Comparison of ENCODE assay signal across 9 mouse cellular contexts in the genomic region with DNA sequence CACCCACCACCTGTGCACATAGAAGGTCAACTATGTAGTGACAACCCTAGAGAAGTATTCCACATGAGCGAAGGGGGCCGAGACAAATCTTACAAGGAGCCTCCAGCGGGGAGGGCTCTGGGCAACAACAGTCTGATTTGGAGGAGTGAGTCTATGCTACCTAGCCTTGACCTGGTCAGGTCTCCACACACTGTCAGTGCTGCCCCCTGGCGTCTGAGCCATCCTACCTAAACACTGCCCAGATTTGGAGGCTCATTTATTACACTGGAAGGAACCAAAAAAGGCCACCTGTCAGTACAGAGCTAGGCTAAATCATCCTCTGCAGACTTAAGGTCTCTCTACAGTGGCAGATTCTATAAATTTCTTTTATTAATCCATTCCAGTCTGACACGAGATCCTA. TPM values are rescaled to one million over a fixed set of nuclear protein-coding genes. Genes with fewer than 3 reads are reported as not detected.
DNase-seq lines count a peak whose midpoint lies in the region; ATAC-seq and TF ChIP-seq lines count a peak whose summit lies in the region.
"Had no signal": no experiment of that assay in that cellular context is flagged by ENCODE, and none has a peak within 500 bp of the region (broad histone marks: within the 10 kb centered on the region; RNA-seq: fewer than 3 reads in every experiment).

No protein-coding gene starts in this region.

- TF ChIP-seq RAD21 in CH12.LX (IDR thresholded peaks at IDR 0.05; ENCODE audit: low read depth, low read length): peak; percentile 26

- H3K4me1 ChIP-seq in CH12.LX (ENCODE audit: control insufficient read depth in 1 of 2, insufficient read depth in 2 of 2): no peaks in the 10 kb centered on the region
- H3K4me1 ChIP-seq in forebrain, postnatal 0 days (ENCODE audit: insufficient read depth): no peaks in the 10 kb centered on the region
- no peaks in the 10 kb centered on the region for H3K4me1 ChIP-seq in kidney, embryonic 14.5 days (ENCODE audit: control insufficient read depth, insufficient read depth, low read length)
- H3K4me1 ChIP-seq: liver, embryonic 15.5 days had no signal

- peak; percentile 50 for DNase-seq in heart, adult 8-10 months (ENCODE audit: low spot score)
- DNase-seq in heart, postnatal 25 days (ENCODE audit: low spot score): no peak
- DNase-seq in CH12.LX (ENCODE audit: extremely low read depth): peak; percentile 48
- DNase-seq in c-Kit-positive CD71-negative TER-119-negative erythroid progenitor cells, embryonic 14.5 days (ENCODE audit: low read depth): peak; percentile 24
- DNase-seq in forebrain, postnatal 0 days: peak; percentile 21
- peak; percentile 62 for DNase-seq in thymus, postnatal 14 days

- H3K4me2 ChIP-seq in CH12.LX (ENCODE audit: insufficient read depth, low read depth, poor library complexity, severe bottlenecking): no peak overlapping the region
- no peak overlapping the region for H3K4me2 ChIP-seq in forebrain, postnatal 0 days (ENCODE audit: low read depth)
- H3K4me2 ChIP-seq in kidney, embryonic 14.5 days (replicated peaks; ENCODE audit: low read depth, low read length): no peak overlapping the region
- H3K4me2 ChIP-seq: liver, embryonic 15.5 days had no signal

- no peaks in the 10 kb centered on the region for H3K27me3 ChIP-seq in CH12.LX (replicated peaks)
- H3K27me3 ChIP-seq in forebrain, postnatal 0 days (ENCODE audit: insufficient read depth, low read length): no peaks in the 10 kb centered on the region
- H3K27me3 ChIP-seq in kidney, embryonic 14.5 days (ENCODE audit: control insufficient read depth, insufficient read depth, low read length): no peaks in the 10 kb centered on the region
- H3K27me3 ChIP-seq: liver, embryonic 15.5 days had no signal

- H3K36me3 ChIP-seq in CH12.LX (replicated peaks in 1 of 2; ENCODE audit: control insufficient read depth in 1 of 2, insufficient read depth in 1 of 2, low read length in 1 of 2): peaks cover 86 to 98% of the 10 kb centered on the region in 2 experiments
- peaks cover 76% of the 10 kb centered on the region for H3K36me3 ChIP-seq in forebrain, postnatal 0 days (ENCODE audit: insufficient read depth)
- peaks cover 96% of the 10 kb centered on the region for H3K36me3 ChIP-seq in kidney, embryonic 14.5 days (ENCODE audit: control insufficient read depth, insufficient read depth, low read length)

- no peak for TF ChIP-seq POLR2A in CH12.LX (IDR thresholded peaks at IDR 0.05; ENCODE audit: low read depth, low read length)

- peak; percentile 61 to 73; a peak in 3 of 4 replicates for TF ChIP-seq CTCF in CH12.LX (conservative IDR thresholded peaks at IDR 0.05 in 1 of 2, IDR thresholded peaks at IDR 0.05 in 1 of 2; ENCODE audit: low read depth in 2 of 2, low read length in 2 of 2)
- peak; percentile 60 for TF ChIP-seq CTCF in forebrain, postnatal 0 days (IDR thresholded peaks at IDR 0.05; ENCODE audit: low read depth)

- H3K27ac ChIP-seq in CH12.LX (ENCODE audit: insufficient read depth, low read depth): no peak overlapping the region
- no peak overlapping the region for H3K27ac ChIP-seq in forebrain, postnatal 0 days (ENCODE audit: low read depth, low read length)
- H3K27ac ChIP-seq in kidney, embryonic 14.5 days (ENCODE audit: low read depth, low read length): no peak overlapping the region
- H3K27ac ChIP-seq: liver, embryonic 15.5 days had no signal

- H3K79me2 ChIP-seq in CH12.LX (replicated peaks; ENCODE audit: control insufficient read depth, extremely low read depth, insufficient read depth, poor library complexity, severe bottlenecking): no peaks in the 10 kb centered on the region

- no peak for TF ChIP-seq EP300 in CH12.LX (IDR thresholded peaks at IDR 0.05; ENCODE audit: low read length)

- no peak; the same call in 1 of the 2 replicates for ATAC-seq in forebrain, postnatal 0 days
- peak; percentile 85; the same call in 1 of the 2 replicates for ATAC-seq in kidney, embryonic 14.5 days (ENCODE audit: low FRiP score, low TSS enrichment)
- ATAC-seq in megakaryocyte progenitor cell, adult 5-6 weeks (replicated peaks; ENCODE audit: poor library complexity): peak; percentile 69

- H3K4me3 ChIP-seq in CH12.LX (replicated peaks in 1 of 3; ENCODE audit: low read depth in 2 of 3, low read length in 2 of 3, poor library complexity in 1 of 3): no peak overlapping the region
- no peak overlapping the region for H3K4me3 ChIP-seq in forebrain, postnatal 0 days (ENCODE audit: low read depth, low read length)
- H3K4me3 ChIP-seq in kidney, embryonic 14.5 days (ENCODE audit: low read length): no peak overlapping the region
- H3K4me3 ChIP-seq: liver, embryonic 15.5 days had no signal

- intact Hi-C loops in heart, postnatal 25 days (cut with DNase I): loop anchor here (1.0 kb wide), 1 partner anchor 75 kb away; no protein-coding TSS in a partner anchor

- 70% methylated on average over 5 of the region's 5 CpGs for WGBS in forebrain, postnatal 0 days
- 61% methylated on average over 5 of the region's 5 CpGs for WGBS in kidney, embryonic 14.5 days

- dilution Hi-C loops in CH12.LX (cut with MboI; ENCODE audit: extremely low pct_ligation_motif_present, extremely low pct_unique_long_range_greater_than_20kb, low sequenced_read_pairs): no loop called here

- no peaks in the 10 kb centered on the region for H3K9me3 ChIP-seq in CH12.LX (replicated peaks; ENCODE audit: low read length)
- no peaks in the 10 kb centered on the region for H3K9me3 ChIP-seq in forebrain, postnatal 0 days (ENCODE audit: low read length)
- no peaks in the 10 kb centered on the region for H3K9me3 ChIP-seq in kidney, embryonic 14.5 days (ENCODE audit: control insufficient read depth, low read length)
- H3K9me3 ChIP-seq: liver, embryonic 15.5 days had no signal

- H3K9ac ChIP-seq in CH12.LX (ENCODE audit: insufficient read depth, low read depth): no peak overlapping the region
- H3K9ac ChIP-seq in forebrain, postnatal 0 days: no peak overlapping the region
- H3K9ac ChIP-seq in kidney, embryonic 14.5 days (ENCODE audit: low read depth, low read length): no peak overlapping the region
- H3K9ac ChIP-seq: liver, embryonic 15.5 days had no signal

- in situ Hi-C loops in CH12.LX (cut with MboI; ENCODE audit: low pct_ligation_motif_present, low pct_unique_long_range_greater_than_20kb, low sequenced_read_pairs): no loop called here

RNA-seq across cellular contexts. Expression of a gene that starts 16.2 kb away (rescaled TPM):
- 10 to 100 TPM in 2 of 4 experiments, 1 to 10 TPM in 2; 6.3 to 15.9 (median 10.3) TPM for total RNA-seq in heart, adult 8-10 months (2022)
- 10 to 100 TPM; 11.6 to 17.6 TPM for total RNA-seq in heart, postnatal 25 days (2021)
- total RNA-seq in CH12.LX (2012; rRNA removed): not detected in 2 replicates
- not detected in 2 replicates for total RNA-seq in CH12.LX (2014; rRNA removed)
- polyA plus RNA-seq in CH12.LX (2012; ENCODE audit: insufficient read length, low read depth): not detected in 2 replicates
- total RNA-seq in forebrain, postnatal 0 days (2014; rRNA removed): 5.3 and 10.3 TPM in 2 replicates
- polyA plus RNA-seq in forebrain, postnatal 0 days (2015; fragmentation: Nextera tagmentation; extraction: Ambion mirVana): 13.8 and 18.1 TPM in 2 replicates
- 0.44 TPM in 1 of 2 replicates, not detected in the other for polyA plus RNA-seq in kidney, embryonic 14.5 days (2014; fragmentation: Nextera tagmentation; extraction: Ambion mirVana)
- total RNA-seq in megakaryocyte progenitor cell, adult 5-6 weeks (2015): not detected in 2 replicates
- not detected in 2 replicates for total RNA-seq in megakaryocyte progenitor cell, adult 5-6 weeks (2017)
- polyA plus RNA-seq: liver, embryonic 15.5 days had no signal

RNA-seq across cellular contexts. Expression of a gene that starts 28.9 kb away (rescaled TPM):
- 10 to 100 TPM; 33.4 to 37.9 (median 35.2) TPM for total RNA-seq in heart, adult 8-10 months (2022)
- total RNA-seq in heart, postnatal 25 days (2021): 10 to 100 TPM; 34.6 to 36.1 TPM
- total RNA-seq in CH12.LX (2012; rRNA removed) (216 and 259 TPM in 2 replicates), CH12.LX (2014; rRNA removed) (117 and 135 TPM in 2 replicates)
- polyA plus RNA-seq in CH12.LX (2012; ENCODE audit: insufficient read length, low read depth): 403 and 410 TPM in 2 replicates
- total RNA-seq in forebrain, postnatal 0 days (2014; rRNA removed): 63.2 and 71.7 TPM in 2 replicates
- polyA plus RNA-seq in forebrain, postnatal 0 days (2015; fragmentation: Nextera tagmentation; extraction: Ambion mirVana): 111 and 118 TPM in 2 replicates
- 159 and 250 TPM in 2 replicates for polyA plus RNA-seq in kidney, embryonic 14.5 days (2014; fragmentation: Nextera tagmentation; extraction: Ambion mirVana)
- total RNA-seq in megakaryocyte progenitor cell, adult 5-6 weeks (2015): 117 and 130 TPM in 2 replicates
- 139 and 151 TPM in 2 replicates for total RNA-seq in megakaryocyte progenitor cell, adult 5-6 weeks (2017)

RNA-seq across cellular contexts. Expression of a gene that starts 29.1 kb away (rescaled TPM):
- under 1 TPM in 3 of 4 experiments, not detected in 1; 0.30 to 0.35 (median 0.34) TPM for total RNA-seq in heart, adult 8-10 months (2022)
- total RNA-seq in heart, postnatal 25 days (2021): not detected
- total RNA-seq in CH12.LX (2012; rRNA removed): 0.38 and 0.42 TPM in 2 replicates
- 0.24 and 0.58 TPM in 2 replicates for total RNA-seq in CH12.LX (2014; rRNA removed)
- polyA plus RNA-seq in CH12.LX (2012; ENCODE audit: insufficient read length, low read depth): 0.20 TPM in 1 of 2 replicates, not detected in the other
- 3.1 and 4.4 TPM in 2 replicates for total RNA-seq in forebrain, postnatal 0 days (2014; rRNA removed)
- polyA plus RNA-seq in forebrain, postnatal 0 days (2015; fragmentation: Nextera tagmentation; extraction: Ambion mirVana): 2.7 and 2.9 TPM in 2 replicates
- polyA plus RNA-seq in kidney, embryonic 14.5 days (2014; fragmentation: Nextera tagmentation; extraction: Ambion mirVana): 1.1 and 1.8 TPM in 2 replicates
- 0.12 TPM in 1 of 2 replicates, not detected in the other for total RNA-seq in megakaryocyte progenitor cell, adult 5-6 weeks (2015)
- not detected in 2 replicates for total RNA-seq in megakaryocyte progenitor cell, adult 5-6 weeks (2017)

RNA-seq across cellular contexts. Expression of a gene that starts 32.4 kb away (rescaled TPM):
- total RNA-seq in heart, adult 8-10 months (2022): 10 to 100 TPM; 13.9 to 25.4 (median 20.5) TPM
- total RNA-seq in heart, postnatal 25 days (2021): 10 to 100 TPM; 27.4 to 29.2 TPM
- total RNA-seq in CH12.LX (2012; rRNA removed): not detected in 2 replicates
- total RNA-seq in CH12.LX (2014; rRNA removed): not detected in 2 replicates
- not detected in 2 replicates for polyA plus RNA-seq in CH12.LX (2012; ENCODE audit: insufficient read length, low read depth)
- total RNA-seq in forebrain, postnatal 0 days (2014; rRNA removed): 25.3 and 26.5 TPM in 2 replicates
- polyA plus RNA-seq in forebrain, postnatal 0 days (2015; fragmentation: Nextera tagmentation; extraction: Ambion mirVana): 22.6 and 24.1 TPM in 2 replicates
- polyA plus RNA-seq in kidney, embryonic 14.5 days (2014; fragmentation: Nextera tagmentation; extraction: Ambion mirVana): 63.0 and 69.6 TPM in 2 replicates
- total RNA-seq in megakaryocyte progenitor cell, adult 5-6 weeks (2015): not detected in 2 replicates
- total RNA-seq in megakaryocyte progenitor cell, adult 5-6 weeks (2017): not detected in 2 replicates

RNA-seq across cellular contexts. Expression of a gene that starts 33.1 kb away (rescaled TPM):
- total RNA-seq in heart, adult 8-10 months (2022): not detected
- total RNA-seq in heart, postnatal 25 days (2021): not detected
- total RNA-seq in CH12.LX (2012; rRNA removed) (not detected in 2 replicates), CH12.LX (2014; rRNA removed) (not detected in 2 replicates)
- polyA plus RNA-seq in CH12.LX (2012; ENCODE audit: insufficient read length, low read depth): not detected in 2 replicates
- total RNA-seq in forebrain, postnatal 0 days (2014; rRNA removed): 0.38 TPM in 1 of 2 replicates, not detected in the other
- polyA plus RNA-seq in forebrain, postnatal 0 days (2015; fragmentation: Nextera tagmentation; extraction: Ambion mirVana): not detected in 2 replicates
- not detected in 2 replicates for polyA plus RNA-seq in kidney, embryonic 14.5 days (2014; fragmentation: Nextera tagmentation; extraction: Ambion mirVana)
- total RNA-seq in megakaryocyte progenitor cell, adult 5-6 weeks (2015): not detected in 2 replicates
- not detected in 2 replicates for total RNA-seq in megakaryocyte progenitor cell, adult 5-6 weeks (2017)
- polyA plus RNA-seq: liver, embryonic 15.5 days had no signal
